Mouse (Mus musculus) G1E (cell line): Measurements from ENCODE around the gene Ppfia1. TPM values are rescaled to one million over a fixed set of nuclear protein-coding genes. Genes with fewer than 3 reads are reported as not detected.

ENCODE experiments used
- ATAC-seq: 2 replicates; pipeline ENCODE4 v1.8.0; 2016; ENCODE audit warnings: mild to moderate bottlenecking; ENCODE audit not compliant: insufficient number of reproducible peaks, poor library complexity, low FRiP score, severe bottlenecking; ENCODE audit errors: extremely low read depth
- DNase-seq: peaks from one replicate; pipeline ENCODE4 v3.0.0; 2012; ENCODE audit warnings: low spot score
- H3K27me3 ChIP-seq: 2 replicates; pipeline ENCODE4 v1.6.1; 2012; ENCODE audit warnings: mild to moderate bottlenecking, low read length, inconsistent platforms; ENCODE audit not compliant: insufficient read depth
- H3K36me3 ChIP-seq: replicated peaks from 2 replicates; pipeline ENCODE3; 2012; ENCODE audit warnings: mild to moderate bottlenecking, inconsistent platforms
- H3K4me1 ChIP-seq: 2 replicates; pipeline ENCODE4 v1.6.1; 2012; ENCODE audit warnings: low read depth, low read length, inconsistent platforms, mixed read lengths; ENCODE audit not compliant: insufficient read depth
- H3K4me3 ChIP-seq: 2 replicates; pipeline ENCODE4 v1.5.1; 2012; ENCODE audit warnings: low read depth, mild to moderate bottlenecking, inconsistent platforms, low read length, moderate library complexity, mixed read lengths
- H3K9me3 ChIP-seq: replicated peaks from 2 replicates; pipeline ENCODE4 v1.6.1; 2012; ENCODE audit warnings: inconsistent platforms
- CTCF ChIP-seq: IDR thresholded peaks from 2 replicates; pipeline ENCODE4 v1.5.1; 2012; ENCODE audit warnings: low read depth, low read length, inconsistent platforms, mixed read lengths
- GATA1 ChIP-seq: IDR thresholded peaks from 2 replicates; pipeline ENCODE4 v1.6.1; 2012; ENCODE audit warnings: borderline replicate concordance, low read length, inconsistent platforms, mixed read lengths
- GATA2 ChIP-seq: IDR thresholded peaks from 2 replicates; pipeline ENCODE4 v1.6.1; 2012; ENCODE audit warnings: low read depth, low read length, inconsistent platforms, borderline replicate concordance
- POLR2AphosphoS5 ChIP-seq: IDR thresholded peaks from 2 replicates; pipeline ENCODE4 v1.6.1; 2012; ENCODE audit warnings: low read depth, low read length, inconsistent platforms; ENCODE audit not compliant: insufficient replicate concordance
- TAL1 ChIP-seq: conservative IDR thresholded peaks from 2 replicates; pipeline ENCODE4 v1.6.1; 2012; ENCODE audit warnings: low read depth, low read length, inconsistent platforms, mixed read lengths
- polyA plus RNA-seq: library from polyadenylated mRNA; stranded (reverse); fragments of >175 nt; gene quantifications from 2 replicates; pipeline ENCODE4 v1.2.3, GENCODE M21; 2012
- total RNA-seq, 2 experiments: library from RNA; stranded (forward) in 1 of 2; stranded (reverse) in 1 of 2; fragments of 200-1000 nt in 1 of 2; fragments of >200 nt in 1 of 2; fragmentation: Nextera tagmentation in 1 of 2; gene quantifications; 2 replicates each; pipeline ENCODE4 v1.2.3; 2014 to 2017

Gene Ppfia1
- total and polyA plus RNA-seq, 3 experiments = 62.3 to 103 (median 68.1) TPM

- Histone ChIP-seq H3K4me3 (peak overlapping the region; percentile 82), H3K9me3 (no peaks in the 10 kb centered on the region), H3K4me1 (peaks cover 30% of the 10 kb centered on the region), H3K27me3 (no peaks in the 10 kb centered on the region), H3K36me3 (peaks cover 38% of the 10 kb centered on the region)
- ATAC-seq = no peak
- no peak for TF ChIP-seq GATA1
- TF ChIP-seq GATA2 = no peak
- no peak for TF ChIP-seq CTCF
- TF ChIP-seq TAL1 = no peak
- no peak for TF ChIP-seq POLR2AphosphoS5
- DNase-seq = no peak
Observed at GRCm38 (mm10) chr7:144469908-144470544, 83.5 kb downstream of the Ppfia1 start.

- Histone ChIP-seq H3K4me1 (peaks cover 30% of the 10 kb centered on the region), H3K36me3 (peaks cover 43% of the 10 kb centered on the region), H3K27me3 (no peaks in the 10 kb centered on the region), H3K9me3 (no peaks in the 10 kb centered on the region), H3K4me3 (peak overlapping the region; percentile 82; the same call in 1 of the 2 replicates)
- no peak; the same call in 1 of the 2 replicates for ATAC-seq
- no peak for TF ChIP-seq GATA1
- TF ChIP-seq CTCF = no peak
- no peak for TF ChIP-seq TAL1
- TF ChIP-seq GATA2 = no peak
- TF ChIP-seq POLR2AphosphoS5 = no peak
- DNase-seq = peak; percentile 43
Observed at GRCm38 (mm10) chr7:144469181-144469641, 84.3 kb downstream of the Ppfia1 start.

DNA sequence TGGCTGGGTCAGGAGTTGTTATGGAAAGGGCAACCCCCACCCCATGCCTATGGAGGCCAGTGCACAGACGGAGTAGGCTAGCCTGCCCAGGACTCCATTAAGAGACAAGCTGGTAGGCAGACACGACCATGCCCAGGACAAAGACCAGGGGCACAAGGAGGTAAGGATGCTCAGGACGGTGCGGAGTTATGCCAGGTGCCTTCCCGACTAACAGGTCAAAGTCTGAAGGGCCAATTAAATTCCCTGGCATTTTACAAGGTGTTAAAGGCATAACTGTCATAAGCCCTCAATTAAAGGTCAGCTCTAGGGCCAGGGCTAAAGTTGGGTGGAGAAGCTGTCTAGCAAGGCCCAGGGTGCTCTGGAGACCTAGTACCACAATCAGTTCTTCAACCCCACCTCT is 84.8 kb downstream of the Ppfia1 start:
- H3K4me1 ChIP-seq = peaks cover 30% of the 10 kb centered on the region

DNA sequence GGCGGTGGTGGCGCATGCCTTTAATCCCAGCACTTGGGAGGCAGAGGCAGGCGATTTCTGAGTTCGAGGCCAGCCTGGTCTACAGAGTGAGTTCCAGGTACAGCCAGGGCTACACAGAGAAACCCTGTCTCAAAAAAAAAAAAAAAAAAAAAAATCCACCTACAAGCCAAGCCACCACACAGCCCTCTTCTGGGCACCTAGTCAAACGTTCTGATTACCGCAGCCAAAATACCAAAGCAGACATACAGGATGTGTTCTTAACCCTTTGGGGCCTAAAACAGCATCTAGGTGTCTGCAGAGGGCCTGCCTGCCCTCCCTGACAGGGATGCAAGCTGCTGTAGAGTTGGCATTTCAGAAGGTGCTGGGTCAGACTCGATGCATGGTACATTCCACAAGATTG is 91.0 kb downstream of the Ppfia1 start:
- H3K4me1 ChIP-seq = no peaks in the 10 kb centered on the region
- no peaks in the 10 kb centered on the region for H3K27me3 ChIP-seq
- no peak for ATAC-seq
- no peak for DNase-seq
- no peak overlapping the region for H3K4me3 ChIP-seq
- H3K9me3 ChIP-seq = no peaks in the 10 kb centered on the region
- TF ChIP-seq GATA2 = no peak
- no peak for TF ChIP-seq CTCF
- TF ChIP-seq GATA1 = no peak
- no peak for TF ChIP-seq POLR2AphosphoS5
- no peak for TF ChIP-seq TAL1
- peaks cover 92% of the 10 kb centered on the region for H3K36me3 ChIP-seq

More for the DNA sequence above, 84.8 kb downstream of the Ppfia1 start:
- Histone ChIP-seq H3K4me3 (no peak overlapping the region), H3K36me3 (peaks cover 47% of the 10 kb centered on the region), H3K9me3 (no peaks in the 10 kb centered on the region), H3K27me3 (no peaks in the 10 kb centered on the region)
- ATAC-seq (no peak), DNase-seq (no peak)
- TF ChIP-seq POLR2AphosphoS5 = no peak
- no peak for TF ChIP-seq CTCF
- TF ChIP-seq TAL1 = no peak
- no peak for TF ChIP-seq GATA1
- no peak for TF ChIP-seq GATA2

GRCm38 (mm10) chr7:144461246-144461902 is 92.2 kb downstream of the Ppfia1 start:
- ATAC-seq = no peak
- Histone ChIP-seq H3K36me3 (peaks cover 96% of the 10 kb centered on the region), H3K27me3 (no peaks in the 10 kb centered on the region), H3K4me3 (no peak overlapping the region), H3K4me1 (no peaks in the 10 kb centered on the region), H3K9me3 (no peaks in the 10 kb centered on the region)
- no peak for DNase-seq
- TF ChIP-seq POLR2AphosphoS5 (no peak), CTCF (no peak), GATA2 (no peak), GATA1 (no peak), TAL1 (no peak)

- Histone ChIP-seq H3K9me3 (no peaks in the 10 kb centered on the region), H3K36me3 (peaks cover 99% of the 10 kb centered on the region), H3K4me3 (no peak overlapping the region), H3K4me1 (no peaks in the 10 kb centered on the region), H3K27me3 (no peaks in the 10 kb centered on the region)
- ATAC-seq = no peak
- TF ChIP-seq CTCF (no peak), GATA2 (no peak), POLR2AphosphoS5 (no peak), TAL1 (no peak), GATA1 (no peak)
- no peak for DNase-seq
Observed at GRCm38 (mm10) chr7:144458881-144459280, 94.6 kb downstream of the Ppfia1 start.
